Mouse (Mus musculus) thymus, adult 18-20 months (tissue): ENCODE measurements around the gene Tmem110.

Experiments
- DNase-seq, 2 experiments: peaks; one replicate each; pipeline ENCODE4 v3.0.0; 2022; ENCODE audit warnings: mixed read lengths in 2 of 2

Tmem110 gene

GRCm38 (mm10) chr14:30906001-30906400, 80.6 kb downstream of the Tmem110 start:
- no peak for DNase-seq

GRCm38 (mm10) chr14:30907814-30908265, 82.5 kb downstream of the Tmem110 start:
- no peak for DNase-seq

GRCm38 (mm10) chr14:30911141-30911540, 85.8 kb downstream of the Tmem110 start:
- no peak for DNase-seq

- no peak for DNase-seq
These were observed 87.3 kb downstream of the Tmem110 start for GRCm38 (mm10) chr14:30912641-30913040.

DNA sequence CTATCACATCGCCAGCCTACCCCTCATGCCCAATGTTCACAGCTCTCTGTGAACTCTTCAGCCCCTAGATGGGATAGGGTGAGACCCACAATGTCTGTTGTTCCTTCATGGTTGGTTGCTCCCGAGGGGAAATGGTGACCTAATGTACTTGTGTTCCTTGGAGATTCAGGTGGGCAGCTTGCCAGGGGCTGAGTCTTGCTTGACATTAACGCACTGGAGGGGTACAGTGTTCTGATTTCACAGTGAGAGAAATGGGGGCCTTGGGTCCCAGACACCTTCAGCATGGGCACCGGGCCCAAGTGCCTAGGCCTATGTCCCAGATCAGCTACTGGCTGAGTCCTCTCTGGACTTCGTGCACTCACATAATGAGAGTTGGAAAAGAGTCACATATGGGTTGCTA, 88.0 kb downstream of the Tmem110 start:
- DNase-seq = no peak

DNA sequence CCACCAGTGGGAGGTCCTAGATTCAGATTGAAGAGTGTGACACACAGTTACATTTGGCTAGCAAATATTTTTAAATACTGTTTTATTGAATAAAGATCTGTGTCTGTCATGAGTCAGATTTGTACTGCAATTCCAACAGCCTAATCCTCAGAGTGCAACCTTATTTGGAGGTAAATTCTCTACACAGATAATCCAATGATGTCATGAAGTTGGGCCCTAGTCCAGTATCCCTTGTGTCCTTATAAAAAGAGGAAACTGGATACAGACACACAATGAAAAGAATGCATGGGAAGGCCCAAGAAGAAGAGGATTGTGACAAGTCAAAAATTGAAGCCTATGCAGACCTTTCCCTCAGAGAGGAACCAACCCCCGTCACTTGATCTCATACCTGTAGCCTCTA, 91.1 kb downstream of the Tmem110 start:
- no peak for DNase-seq

DNA sequence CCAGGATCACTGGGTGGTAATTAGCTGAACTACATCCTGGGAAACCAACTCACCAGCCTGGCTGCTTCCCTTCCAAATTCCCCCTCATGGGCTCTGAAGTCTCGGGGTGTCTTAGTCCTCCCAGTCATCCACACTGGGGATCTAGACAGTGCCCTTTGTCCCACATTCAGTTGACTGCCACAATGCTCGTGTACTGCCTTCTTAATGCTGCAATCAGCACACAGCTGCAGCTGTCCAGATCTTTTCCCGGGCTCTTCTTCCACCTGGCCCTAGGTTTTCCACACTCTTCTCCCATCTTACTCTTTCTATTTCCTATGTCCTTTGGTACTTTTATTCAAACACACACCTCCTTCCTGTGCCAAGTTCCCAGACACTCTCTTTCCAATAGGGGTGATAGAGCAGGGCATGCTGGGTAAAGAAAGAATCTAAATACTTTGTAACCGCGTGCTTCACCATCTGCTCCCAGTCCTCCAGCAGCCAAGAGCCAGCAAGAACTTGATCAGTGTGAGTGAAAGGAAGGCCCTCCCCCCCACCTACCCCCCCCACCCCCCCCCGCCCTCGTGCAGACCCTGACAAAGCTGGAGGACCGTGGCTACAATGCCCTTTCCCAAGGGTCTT, 96.8 kb downstream of the Tmem110 start:
- DNase-seq = no peak

- DNase-seq = no peak
These were observed 98.2 kb downstream of the Tmem110 start, which contains the start of gene Itih3 for GRCm38 (mm10) chr14:30923375-30924105. Gene Itih3, minus strand, starts transcription at chr14:30923760.

GRCm38 (mm10) chr14:30925492-30925891, 100.1 kb downstream of the Tmem110 start:
- no peak for DNase-seq
